Mouse (Mus musculus): ENCODE measurements around the gene Ndel1.

DNA sequence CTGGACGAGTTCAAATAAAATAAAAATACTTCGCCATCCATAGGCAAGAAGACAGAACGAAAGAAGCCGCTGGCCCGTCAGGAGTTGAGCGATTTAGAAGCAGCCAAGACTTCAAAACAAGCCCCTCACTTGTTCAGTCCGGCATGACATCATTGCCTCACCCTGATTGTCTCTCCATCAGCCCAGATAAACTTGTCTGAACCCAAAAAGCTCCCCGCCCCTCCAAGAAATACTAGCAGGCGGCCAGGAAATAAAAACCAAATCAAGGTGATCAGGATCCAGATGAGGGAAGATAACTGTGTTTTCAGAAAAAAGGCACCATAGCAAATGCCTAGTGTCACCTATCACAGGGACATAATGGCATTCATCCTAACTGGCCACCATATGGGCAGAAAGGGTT is 381 bp downstream of the Ndel1 start:
- TF ChIP-seq CTCF (IDR thresholded peaks at IDR 0.05; ENCODE audit: control insufficient read depth, insufficient read depth, insufficient read length) (no peak), FOSL1 (IDR thresholded peaks at IDR 0.05; ENCODE audit: insufficient read depth, low read length, poor library complexity, severe bottlenecking) (no peak), CEBPB (IDR thresholded peaks at IDR 0.05; ENCODE audit: low read depth) (no peak), USF1 (IDR thresholded peaks at IDR 0.05; ENCODE audit: low read depth) (no peak), MYOD1 (IDR thresholded peaks at IDR 0.05; ENCODE audit: control insufficient read depth, insufficient read length, low read depth) (no peak)

Data from C2C12 (cell line).